Mouse (Mus musculus) cerebellum, adult 2 months (tissue): ENCODE data around the gene Enoph1. TPM values are rescaled to one million over a fixed set of nuclear protein-coding genes. Genes with fewer than 3 reads are reported as not detected.
A peak's percentile ranks its signal among the peaks of the same experiment; 100 is the strongest.

ENCODE experiments used
- DNase-seq, 2 experiments: peaks; one replicate each; pipeline ENCODE4 v3.0.0; 2021
- H3K27ac ChIP-seq: fragments of 200-500 bp; 2 replicates; pipeline ENCODE4 v1.5.1; 2012; ENCODE audit warnings: low read length, control low read depth, inconsistent platforms; ENCODE audit not compliant: insufficient read depth
- H3K27me3 ChIP-seq: fragments of 200-500 bp; 2 replicates; pipeline ENCODE4 v1.6.1; 2012; ENCODE audit warnings: inconsistent platforms, mild to moderate bottlenecking, low read length, moderate library complexity; ENCODE audit not compliant: control insufficient read depth, insufficient read depth
- H3K4me1 ChIP-seq: fragments of 200-500 bp; 2 replicates; pipeline ENCODE4 v1.6.1; 2011; ENCODE audit warnings: low read length; ENCODE audit not compliant: control insufficient read depth, insufficient read depth
- H3K4me3 ChIP-seq: fragments of 200-500 bp; replicated peaks from 2 replicates; pipeline ENCODE3; 2011; ENCODE audit warnings: mild to moderate bottlenecking, low read depth, low read length, control low read depth; ENCODE audit not compliant: insufficient read depth
- CTCF ChIP-seq: fragments of 200-500 bp; IDR thresholded peaks from 2 replicates; pipeline ENCODE4 v1.5.1; 2011; ENCODE audit warnings: low read depth, mild to moderate bottlenecking, control low read depth, low read length, moderate library complexity, borderline replicate concordance; ENCODE audit not compliant: insufficient read depth
- POLR2A ChIP-seq: fragments of 200-500 bp; IDR thresholded peaks from 2 replicates; pipeline ENCODE4 v1.6.1; 2011; ENCODE audit warnings: low read length, control low read depth, borderline replicate concordance; ENCODE audit not compliant: insufficient read depth
- WGBS: fragments of 180-500 bp; shearing (Covaris S2); methylation state at CpG from one replicate; pipeline ENCODE4 v1.1.7; 2018; 5-methylcytosine and 5-hydroxymethylcytosine counted together
- polyA plus RNA-seq: library from polyadenylated mRNA; depleted of rRNA; stranded (reverse); fragments of >200 nt; gene quantifications from 2 replicates; pipeline ENCODE4 v1.2.3, GENCODE M21; 2012

The Enoph1 gene
- polyA plus RNA-seq, 1 experiment, result 74.6 TPM

DNA sequence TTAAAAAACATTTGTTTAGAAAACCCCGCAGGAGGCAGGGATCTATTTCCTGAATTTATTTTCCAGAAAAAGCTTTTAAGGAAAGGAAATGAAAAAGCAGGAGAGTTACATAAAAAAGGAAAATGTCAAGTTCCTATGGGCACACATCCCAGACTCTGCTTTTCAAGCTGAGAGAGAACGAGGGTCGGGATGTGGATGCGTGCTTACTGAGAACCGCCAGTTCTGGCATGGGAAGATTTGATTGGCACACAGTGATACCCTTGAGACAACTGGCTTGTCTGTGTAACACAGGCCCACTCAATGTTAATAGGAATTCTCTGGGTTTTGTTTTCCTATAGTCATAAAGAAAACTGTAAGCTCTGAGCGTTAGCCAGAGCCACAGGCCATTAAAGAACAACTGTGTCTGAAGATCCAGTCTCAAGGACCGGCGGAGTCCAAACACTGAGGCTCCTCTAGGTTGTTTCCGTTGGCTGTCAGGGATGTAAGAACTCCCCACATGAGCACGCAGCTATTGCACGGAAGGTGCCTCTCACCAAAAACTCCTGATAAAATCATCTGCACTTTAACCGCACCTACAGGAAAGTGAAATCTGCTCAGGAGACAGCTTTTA is 44.3 kb downstream of the Enoph1 start:
- 75% methylated on average over 12 of the region's 12 CpGs for WGBS
- Histone ChIP-seq H3K27me3 (no peaks in the 10 kb centered on the region), H3K27ac (no peak overlapping the region), H3K4me1 (peaks cover 11% of the 10 kb centered on the region), H3K4me3 (no peak overlapping the region)
- TF ChIP-seq CTCF (no peak), POLR2A (no peak)
- DNase-seq, result no peak

DNA sequence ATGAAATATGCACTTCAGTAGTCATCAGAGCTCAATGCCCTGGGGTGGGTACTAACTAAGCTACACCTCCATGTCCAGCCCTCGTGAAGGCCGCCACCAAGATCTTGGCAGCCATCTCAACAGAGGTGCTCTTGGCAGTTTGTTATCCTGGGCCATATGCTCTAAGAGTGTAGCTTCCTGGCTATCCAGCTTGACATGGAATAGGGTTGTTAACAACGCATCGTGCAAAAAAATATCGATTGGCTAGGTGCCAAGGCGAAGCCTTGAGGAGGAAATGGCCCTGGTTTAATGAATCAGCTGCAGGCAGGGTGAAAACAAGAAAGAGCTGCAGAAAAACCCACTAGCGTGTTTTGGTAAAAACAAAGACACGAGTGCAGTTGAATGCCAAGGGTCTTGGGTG is 45.3 kb downstream of the Enoph1 start:
- Histone ChIP-seq H3K4me1 (peaks cover 3% of the 10 kb centered on the region; the same call in 1 of the 2 replicates), H3K27ac (no peak overlapping the region), H3K27me3 (no peaks in the 10 kb centered on the region), H3K4me3 (no peak overlapping the region)
- no peak for TF ChIP-seq POLR2A
- no peak for TF ChIP-seq CTCF
- peak in 1 of 2 experiments; percentile 26 for DNase-seq
- WGBS, result 27% methylated on average over 8 of the region's 8 CpGs

DNA sequence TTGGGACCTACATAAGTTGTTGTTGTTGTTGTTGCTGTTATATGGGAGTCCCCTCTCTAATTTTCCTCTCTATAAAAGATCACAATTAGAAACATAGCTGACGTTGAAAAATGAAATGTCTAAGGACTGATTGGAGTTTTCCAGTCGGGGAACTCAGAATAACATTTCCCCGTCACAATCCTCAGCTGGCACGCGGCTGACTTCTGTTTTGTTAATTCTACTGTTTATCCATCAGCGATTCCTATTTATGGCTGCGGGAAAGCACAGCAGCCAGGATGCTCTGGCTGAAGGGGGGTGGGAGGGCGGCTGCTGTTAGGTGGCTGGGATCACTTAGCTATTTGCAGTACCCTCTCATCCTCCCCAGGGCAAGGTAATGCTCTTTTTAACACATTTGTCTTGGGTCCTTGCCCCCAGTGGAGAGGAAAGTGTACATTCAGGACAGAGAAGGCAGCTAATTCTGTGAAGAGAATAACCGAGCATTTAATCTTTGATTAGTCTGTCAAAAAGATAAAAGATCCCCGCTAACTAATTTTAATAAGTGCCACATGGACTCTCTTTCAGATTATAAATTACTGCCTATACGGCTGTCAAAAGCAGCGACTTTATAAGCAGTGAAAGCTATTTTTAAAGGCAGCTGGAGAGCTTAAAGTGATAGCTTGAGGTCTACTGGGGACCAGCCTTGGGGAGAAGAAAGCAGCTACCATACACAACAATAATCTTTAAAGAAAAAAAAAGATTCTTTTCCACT is 50.9 kb downstream of the Enoph1 start:
- Histone ChIP-seq H3K4me1 (no peaks in the 10 kb centered on the region; the same call in 1 of the 2 replicates), H3K27me3 (no peaks in the 10 kb centered on the region; the same call in 1 of the 2 replicates), H3K27ac (no peak overlapping the region), H3K4me3 (no peak overlapping the region)
- DNase-seq, result no peak
- TF ChIP-seq CTCF (no peak), POLR2A (no peak)
- 83% methylated on average over 12 of the region's 12 CpGs for WGBS

DNA sequence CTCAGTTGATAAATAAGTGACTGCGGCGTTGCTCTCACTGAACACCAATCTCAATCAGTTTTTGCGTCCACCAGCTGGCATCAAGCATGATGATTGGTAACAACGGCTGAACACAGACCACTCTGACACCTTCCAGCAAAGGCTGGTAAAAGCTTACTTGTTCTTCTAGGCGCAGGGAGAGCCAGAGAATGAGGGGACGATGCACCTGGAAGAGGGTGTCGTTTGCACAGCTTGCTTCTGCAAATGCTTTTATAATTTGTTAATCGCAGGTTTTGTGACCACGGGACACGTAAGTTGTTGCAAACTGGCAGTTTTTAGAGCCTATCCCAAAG is 51.4 kb downstream of the Enoph1 start:
- 59% methylated on average over 10 of the region's 10 CpGs for WGBS

DNA sequence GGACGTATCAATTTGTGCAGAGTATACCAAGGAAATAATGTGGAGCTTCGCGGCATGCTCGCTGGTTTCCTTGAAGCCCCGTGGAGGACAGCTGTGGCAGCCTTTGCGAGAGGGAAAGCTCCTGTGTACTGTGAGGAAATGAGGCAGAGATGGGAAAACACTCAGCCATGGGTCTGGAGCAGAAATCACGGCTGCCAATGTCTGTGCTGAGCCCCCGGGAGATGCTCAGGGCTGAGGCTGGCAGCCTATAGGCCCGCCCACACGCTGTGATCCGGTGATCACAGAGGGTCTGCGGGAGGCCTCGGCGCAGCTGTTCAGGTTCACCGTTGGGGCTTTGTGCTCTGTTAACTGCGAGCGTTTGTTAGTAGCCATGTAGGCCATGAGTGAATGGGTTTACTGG is 51.8 kb downstream of the Enoph1 start:
- 26% methylated on average over 17 of the region's 17 CpGs for WGBS
- Histone ChIP-seq H3K27ac (no peak overlapping the region), H3K4me3 (no peak overlapping the region), H3K4me1 (no peaks in the 10 kb centered on the region), H3K27me3 (no peaks in the 10 kb centered on the region; the same call in 1 of the 2 replicates)
- TF ChIP-seq CTCF (no peak), POLR2A (no peak)
- DNase-seq, result peak; percentile 35 to 57

More for the DNA sequence above, 51.4 kb downstream of the Enoph1 start:
- H3K4me3 ChIP-seq, result no peak overlapping the region
- H3K4me1 ChIP-seq, result no peaks in the 10 kb centered on the region
- TF ChIP-seq POLR2A (no peak), CTCF (no peak)
- no peak for DNase-seq
- no peak overlapping the region for H3K27ac ChIP-seq
- no peaks in the 10 kb centered on the region; the same call in 1 of the 2 replicates for H3K27me3 ChIP-seq

DNA sequence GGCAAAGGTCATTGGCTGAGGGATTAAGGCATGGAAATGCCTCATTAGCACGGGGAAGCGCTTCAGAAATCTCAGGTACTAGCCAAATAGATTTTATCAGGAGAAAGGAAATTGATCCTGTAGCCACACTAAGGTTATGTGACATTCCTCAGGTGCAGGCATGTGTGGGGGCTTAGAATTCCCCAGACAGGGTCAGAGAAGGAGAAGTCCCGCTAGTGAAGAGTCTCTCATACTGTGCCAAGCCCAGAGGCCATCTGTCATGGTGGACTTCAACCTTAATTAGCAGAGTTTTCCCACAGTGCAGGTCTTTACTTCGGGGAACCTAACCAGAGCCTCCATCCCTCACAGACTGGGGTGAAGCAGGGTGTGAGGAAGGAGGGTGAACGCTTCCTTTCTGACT is 57.2 kb downstream of the Enoph1 start:
- H3K4me1 ChIP-seq, result no peaks in the 10 kb centered on the region
- 63% methylated on average over 5 of the region's 5 CpGs for WGBS
- no peak for TF ChIP-seq POLR2A
- no peak overlapping the region for H3K4me3 ChIP-seq
- H3K27me3 ChIP-seq, result no peaks in the 10 kb centered on the region
- no peak for DNase-seq
- H3K27ac ChIP-seq, result no peak overlapping the region

DNA sequence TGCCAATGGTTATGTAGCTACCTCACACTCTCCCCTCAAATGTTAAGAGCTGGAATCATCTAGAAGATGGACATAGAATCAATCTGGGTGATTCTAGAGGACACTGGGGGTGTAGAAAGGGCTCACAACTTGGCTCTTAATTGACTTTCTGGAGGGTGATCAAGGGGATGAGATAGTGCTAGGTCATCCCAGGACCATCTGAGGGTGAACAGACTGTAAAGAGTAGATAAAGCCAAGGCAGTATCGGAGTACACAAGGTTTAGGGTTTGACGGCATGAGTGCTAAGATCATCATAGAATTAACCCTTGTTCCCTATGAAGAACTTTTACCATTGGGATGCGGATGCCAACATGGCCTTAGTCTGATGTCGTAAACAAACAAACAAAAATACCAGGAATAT is 58.2 kb downstream of the Enoph1 start:
- no peaks in the 10 kb centered on the region for H3K27me3 ChIP-seq
- DNase-seq, result no peak
- no peak overlapping the region for H3K27ac ChIP-seq
- H3K4me3 ChIP-seq, result no peak overlapping the region
- WGBS, result 98% methylated on average over 4 of the region's 4 CpGs
- H3K4me1 ChIP-seq, result no peaks in the 10 kb centered on the region
- TF ChIP-seq POLR2A, result no peak
- TF ChIP-seq CTCF, result no peak

DNA sequence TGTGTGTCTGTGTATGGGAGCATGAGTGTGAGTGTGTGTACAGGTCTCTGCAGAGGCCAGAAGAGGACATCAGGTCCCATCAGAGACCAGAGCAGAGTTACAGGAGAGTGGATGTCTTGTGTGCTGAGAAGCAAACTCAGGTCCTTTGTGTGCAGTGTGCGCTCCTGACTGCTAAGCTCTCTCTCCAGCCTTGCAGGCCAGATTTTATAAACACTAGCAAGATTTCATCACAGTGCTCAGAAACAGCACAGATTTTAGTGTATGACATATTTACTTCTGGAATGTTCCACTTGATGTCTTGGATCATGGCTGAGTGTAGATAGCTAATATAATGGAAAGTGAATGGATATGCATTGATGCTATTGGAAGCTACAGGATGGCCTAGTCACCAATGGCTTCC is 62.6 kb downstream of the Enoph1 start:
- TF ChIP-seq POLR2A, result no peak
- no peak for TF ChIP-seq CTCF
- no peak for DNase-seq
- Histone ChIP-seq H3K4me1 (no peaks in the 10 kb centered on the region), H3K27me3 (no peaks in the 10 kb centered on the region), H3K27ac (no peak overlapping the region), H3K4me3 (no peak overlapping the region)
- 97% methylated on average over 1 of the region's 1 CpGs for WGBS
